Mouse (Mus musculus): ENCODE measurements at regions not wholly inside any gene's neighbourhood (a gene's known extent, or its start where the extent isn't known, plus 50 kb on each side); places are given as distances from the start of the nearest gene placed in this dataset.

DNA sequence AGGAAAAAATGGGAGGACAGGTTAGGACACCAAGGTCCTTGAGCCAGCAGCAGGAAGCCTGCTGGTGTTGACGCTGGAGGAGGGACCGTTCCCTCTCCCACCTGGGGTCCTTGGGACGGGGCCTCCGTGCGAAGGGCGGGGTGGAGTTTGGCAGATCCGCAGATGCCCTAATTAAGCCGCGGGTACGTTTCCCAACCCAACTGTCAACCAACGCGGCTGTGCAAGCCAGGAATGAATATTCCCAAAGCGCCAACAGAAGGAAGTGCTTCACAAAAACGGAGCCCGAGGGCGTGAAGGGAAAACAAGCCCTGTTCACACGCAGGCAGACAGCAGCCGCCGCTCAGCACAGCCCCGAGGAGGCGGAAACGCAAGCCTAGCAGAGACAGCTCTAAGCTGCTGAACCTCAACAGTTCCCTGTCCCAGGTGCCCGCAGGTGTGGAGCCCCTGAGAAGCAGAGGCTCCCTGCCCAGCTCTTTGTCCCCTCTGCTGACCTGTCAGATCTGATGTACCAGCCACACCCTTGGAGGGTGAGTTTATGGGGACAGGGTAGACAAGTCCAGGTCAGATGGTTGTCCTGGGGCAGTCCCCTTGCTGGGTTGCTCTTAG lies 136.1 kb upstream of the Gli2 start:
- DNase-seq = no peak

- no peak for DNase-seq
Observed at GRCm38 (mm10) chr1:119187301-119187700, 133.9 kb upstream of the Gli2 start.

- no peak for DNase-seq
Observed at GRCm38 (mm10) chr1:119186856-119187255, 133.4 kb upstream of the Gli2 start.

DNA sequence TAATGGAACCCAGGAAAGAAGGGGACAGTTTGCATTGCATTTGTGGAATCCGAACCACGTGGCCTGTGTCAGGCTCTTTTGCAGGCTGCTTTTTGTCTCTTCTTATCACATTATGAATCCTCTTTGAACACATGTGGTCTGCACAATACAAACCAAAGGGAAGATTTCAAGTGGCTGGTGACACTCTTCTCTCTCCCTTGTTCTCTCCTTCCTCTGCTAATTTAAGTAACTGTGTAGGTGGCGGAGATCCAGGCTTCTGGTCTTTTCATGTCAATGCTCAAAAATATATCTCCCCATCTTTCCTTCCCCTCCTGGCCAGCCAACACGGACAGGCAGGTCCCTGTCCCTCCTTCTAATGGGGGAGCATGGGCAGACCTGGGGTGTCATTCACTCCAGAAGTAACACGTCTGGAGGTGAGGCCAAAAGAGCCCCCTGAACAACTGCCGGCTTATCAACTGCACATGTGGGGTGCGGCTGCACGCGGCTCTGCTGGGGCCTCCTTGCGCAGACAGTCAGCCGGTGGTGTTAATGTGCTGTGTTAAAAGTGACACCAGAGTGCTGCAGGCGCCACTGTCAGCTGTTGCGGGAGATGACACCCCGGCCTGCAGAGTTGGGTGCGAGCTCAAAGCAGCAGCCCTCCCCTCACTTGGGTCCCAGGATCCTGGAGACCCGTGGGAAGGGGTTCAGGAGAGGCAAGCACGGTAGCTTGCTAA lies 130.3 kb upstream of the Gli2 start:
- DNase-seq = no peak

DNA sequence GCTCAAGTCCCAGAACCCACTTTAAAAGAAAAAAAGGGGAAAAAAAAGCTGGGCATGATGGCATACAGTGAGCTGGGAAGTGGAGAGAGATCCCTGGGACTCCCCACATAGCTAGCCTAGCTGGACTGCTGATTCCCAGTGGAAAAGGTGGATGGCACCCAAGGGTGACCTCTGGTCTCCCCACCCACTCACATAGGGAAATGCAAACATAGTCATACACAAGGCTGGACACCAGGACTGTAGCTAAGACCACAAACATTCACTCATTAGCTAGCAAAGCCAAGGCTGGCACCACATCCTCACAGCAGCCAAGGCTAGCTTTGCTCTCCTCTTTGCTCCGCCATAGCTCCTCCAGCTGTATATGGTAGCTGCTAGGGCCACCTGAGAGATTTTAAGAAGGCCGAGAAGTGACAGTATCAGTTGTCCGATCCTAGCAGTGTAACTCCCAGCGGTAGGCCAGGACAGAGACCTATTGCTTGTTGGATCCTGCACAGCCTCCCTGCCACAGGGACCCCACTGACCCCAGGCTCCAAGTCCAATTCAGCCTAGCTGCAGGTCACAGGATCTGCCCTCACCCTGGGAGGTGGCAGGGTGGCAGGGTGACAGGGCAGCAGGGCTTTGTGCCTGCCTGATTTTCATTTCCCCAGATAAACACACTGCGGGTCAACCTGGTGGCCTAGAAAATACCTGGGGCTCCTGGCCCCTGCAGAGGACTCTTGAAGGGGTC lies 119.8 kb upstream of the Gli2 start:
- no peak for DNase-seq

DNA sequence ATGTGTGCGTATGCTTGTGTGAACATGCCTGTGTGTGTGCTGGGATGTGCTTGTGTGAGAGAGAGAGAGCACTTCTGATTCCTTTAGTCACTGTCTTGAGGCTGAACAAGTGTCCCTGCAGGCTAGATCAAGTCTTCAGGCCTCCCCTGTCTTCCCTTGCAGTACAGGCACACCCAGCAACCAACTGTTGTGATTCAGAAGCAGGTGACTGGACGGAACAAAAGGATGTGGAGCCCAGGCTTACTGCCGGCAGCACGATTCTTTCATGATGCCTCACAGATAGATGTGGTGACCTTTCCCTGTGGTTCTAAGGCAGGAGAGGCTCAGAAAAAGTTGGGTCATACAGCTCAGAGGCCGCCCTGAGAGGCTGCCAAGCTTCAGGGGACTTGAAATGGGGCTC lies 114.0 kb upstream of the Gli2 start:
- DNase-seq = no peak

DNA sequence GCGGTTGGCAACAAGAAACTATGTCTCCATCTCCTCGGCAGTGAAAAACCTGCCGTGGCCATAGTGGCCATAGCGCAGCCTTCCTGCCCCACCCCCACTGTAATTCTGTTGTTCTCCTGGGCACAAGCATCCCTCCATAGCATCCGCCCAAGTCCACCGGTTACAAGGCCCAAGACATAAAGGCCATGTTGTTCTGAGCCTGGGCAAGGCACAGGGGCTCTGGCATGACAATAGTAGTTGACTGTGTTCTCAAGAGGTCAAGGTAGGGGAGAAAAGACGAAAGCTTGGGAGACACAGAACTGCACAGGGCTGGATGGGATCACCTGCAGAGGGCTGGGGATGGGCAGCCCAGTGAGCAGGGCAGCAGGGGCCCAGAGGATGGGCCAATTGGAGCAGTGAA lies 112.9 kb upstream of the Gli2 start:
- DNase-seq = no peak

DNA sequence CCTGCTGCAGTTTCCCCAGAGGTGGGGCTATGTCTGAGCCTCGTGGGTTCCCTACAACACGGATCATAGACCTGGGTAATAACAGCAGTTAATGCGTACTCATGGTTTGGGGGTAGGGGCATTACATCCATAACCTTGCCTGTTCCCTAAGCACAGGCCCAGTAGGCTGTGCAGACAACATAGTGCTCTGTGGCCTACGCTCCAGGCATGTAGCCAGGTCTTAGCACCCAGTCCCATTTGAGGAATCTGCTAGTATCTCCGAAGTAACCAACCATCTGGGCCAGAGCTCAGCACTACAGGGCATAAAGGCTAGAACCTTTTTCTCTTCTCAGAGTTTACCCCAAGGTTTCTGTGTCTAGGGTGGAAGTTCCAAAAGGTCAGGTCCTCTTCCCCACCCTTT lies 111.4 kb upstream of the Gli2 start:
- DNase-seq = no peak

GRCm38 (mm10) chr1:119163846-119164245 lies 110.4 kb upstream of the Gli2 start:
- peak; percentile 5 to 7 for DNase-seq

GRCm38 (mm10) chr1:119163114-119163740 lies 109.8 kb upstream of the Gli2 start:
- no peak for DNase-seq

- DNase-seq = no peak
Observed at GRCm38 (mm10) chr1:119161751-119162150, 108.3 kb upstream of the Gli2 start.

- DNase-seq = no peak
Observed at GRCm38 (mm10) chr1:119160354-119160753, 106.9 kb upstream of the Gli2 start.

DNA sequence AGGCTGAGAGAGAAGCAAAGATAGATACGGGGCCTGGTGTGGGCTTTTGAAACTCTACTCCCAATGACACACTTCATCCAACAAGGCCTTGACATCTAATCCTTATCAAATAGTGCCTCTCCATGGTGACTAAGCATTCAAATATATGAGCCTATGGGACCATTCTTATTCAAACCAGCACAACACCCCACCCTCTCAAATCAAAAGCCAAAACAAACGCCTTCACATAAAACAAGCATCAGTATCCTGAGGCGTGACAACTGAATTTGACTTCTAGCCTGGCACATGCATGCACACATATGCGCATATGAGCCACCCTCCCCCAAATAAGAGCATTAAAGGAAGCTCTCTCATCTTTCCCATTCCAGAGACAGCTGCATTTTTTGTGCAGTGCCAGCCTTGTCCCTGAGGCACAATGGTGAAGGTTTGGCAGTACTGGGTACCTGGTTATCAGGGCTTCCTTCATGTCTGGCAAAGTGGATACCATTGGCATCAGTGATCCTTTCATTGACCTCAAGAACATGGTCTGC lies 103.8 kb upstream of the Gli2 start:
- no peak for DNase-seq

- no peak for DNase-seq
Observed at GRCm38 (mm10) chr1:119153619-119154018, 100.2 kb upstream of the Gli2 start.

DNA sequence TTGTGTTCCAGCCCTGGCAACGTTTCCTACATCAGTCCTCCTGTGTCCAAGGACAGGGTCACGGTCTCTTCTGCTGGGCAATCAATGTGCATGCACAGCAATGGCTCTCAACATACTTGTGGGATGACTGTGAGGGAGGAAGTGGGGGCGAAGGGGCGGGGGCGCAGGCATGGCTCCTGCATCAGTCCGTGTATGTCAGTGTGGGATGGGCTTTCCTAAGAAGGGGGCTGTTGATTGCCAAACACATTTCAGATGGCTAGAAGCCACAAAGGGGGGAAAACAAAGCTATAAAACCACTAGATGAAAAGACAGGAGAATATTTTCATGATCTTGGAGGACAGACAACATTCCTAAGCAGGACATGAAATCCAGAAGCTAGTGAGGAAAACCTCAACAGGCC lies 99.4 kb upstream of the Gli2 start:
- no peak for DNase-seq

DNA sequence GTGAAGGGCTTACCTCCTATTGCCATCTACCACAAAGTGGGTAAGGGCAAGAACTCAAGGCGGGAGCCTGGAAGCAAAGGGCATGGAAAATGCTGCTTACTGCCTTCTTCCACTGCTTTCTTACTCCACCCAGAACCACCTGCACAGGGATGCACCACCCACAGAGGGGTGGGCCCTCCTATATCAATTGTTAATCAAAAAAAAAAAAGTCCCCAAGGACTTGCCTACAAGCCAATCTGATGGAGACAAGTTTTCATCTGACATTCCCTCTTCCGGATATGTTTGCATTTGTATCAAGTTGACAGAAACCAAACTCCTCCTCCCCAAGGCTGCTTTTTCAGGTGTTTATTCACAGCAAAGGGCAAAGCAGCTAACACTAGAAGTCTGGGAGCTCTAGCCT lies 94.1 kb upstream of the Gli2 start:
- DNase-seq = no peak

DNA sequence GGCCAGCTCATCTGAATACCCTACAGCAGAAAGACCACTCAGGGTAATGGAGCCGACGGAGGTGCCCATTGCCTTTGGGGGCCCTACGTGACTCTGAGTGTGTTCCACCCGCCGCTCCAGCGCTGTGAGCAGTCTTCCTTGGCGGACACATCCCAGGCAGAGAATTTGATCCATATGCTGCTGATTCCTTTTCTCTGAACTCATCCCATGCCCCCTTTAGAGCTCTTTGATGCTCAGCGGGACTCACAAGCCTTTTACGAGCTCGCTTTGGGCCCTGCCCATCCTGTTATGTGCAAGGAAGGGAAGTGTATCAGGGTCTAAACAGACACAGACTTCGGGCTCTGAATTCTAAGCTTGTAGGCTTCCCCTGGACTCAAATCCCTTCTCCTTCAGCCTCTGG lies 90.4 kb upstream of the Gli2 start:
- no peak for DNase-seq

- no peak for DNase-seq
Observed at GRCm38 (mm10) chr1:119129039-119129438, 75.6 kb upstream of the Gli2 start.

DNA sequence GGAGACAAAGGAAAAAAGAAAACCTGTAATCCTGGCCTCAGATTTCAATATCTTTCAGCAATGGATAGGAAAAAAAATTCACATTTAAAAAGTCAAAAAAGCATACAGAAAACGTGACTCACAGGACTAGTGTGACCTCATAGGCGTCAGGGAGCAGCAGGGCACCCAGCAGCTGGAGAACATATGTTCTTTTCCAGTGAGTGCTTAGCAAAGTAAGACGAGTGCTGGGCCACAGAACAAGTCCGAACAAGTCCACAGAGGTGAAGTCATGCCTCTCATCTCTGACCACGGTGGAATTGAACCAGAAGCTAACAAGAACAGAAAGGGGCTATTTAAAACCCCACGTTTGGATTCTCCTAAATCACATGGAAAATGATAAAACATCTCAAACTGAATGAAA lies 72.1 kb upstream of the Gli2 start:
- DNase-seq = no peak

DNA sequence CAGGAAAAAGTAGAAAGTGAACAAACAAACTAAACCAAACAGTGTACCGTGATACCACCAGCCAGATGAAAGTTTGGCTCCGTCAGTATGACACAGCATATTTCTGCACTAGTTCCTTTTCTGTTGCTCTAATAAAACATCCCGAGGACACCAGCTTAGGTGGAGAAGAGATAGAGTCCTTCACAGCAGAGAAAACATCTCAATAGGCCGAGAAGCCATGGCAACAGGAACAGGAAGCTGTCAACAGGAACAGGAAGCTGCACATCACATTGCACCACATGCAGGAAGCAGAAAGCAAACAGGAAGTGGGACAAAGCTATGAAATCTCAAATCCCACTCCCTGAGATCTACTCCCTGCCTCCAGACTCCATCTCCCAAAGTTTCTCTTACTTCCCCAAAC lies 71.4 kb upstream of the Gli2 start:
- no peak for DNase-seq

GRCm38 (mm10) chr1:119124063-119124462 lies 70.6 kb upstream of the Gli2 start:
- DNase-seq = no peak

DNA sequence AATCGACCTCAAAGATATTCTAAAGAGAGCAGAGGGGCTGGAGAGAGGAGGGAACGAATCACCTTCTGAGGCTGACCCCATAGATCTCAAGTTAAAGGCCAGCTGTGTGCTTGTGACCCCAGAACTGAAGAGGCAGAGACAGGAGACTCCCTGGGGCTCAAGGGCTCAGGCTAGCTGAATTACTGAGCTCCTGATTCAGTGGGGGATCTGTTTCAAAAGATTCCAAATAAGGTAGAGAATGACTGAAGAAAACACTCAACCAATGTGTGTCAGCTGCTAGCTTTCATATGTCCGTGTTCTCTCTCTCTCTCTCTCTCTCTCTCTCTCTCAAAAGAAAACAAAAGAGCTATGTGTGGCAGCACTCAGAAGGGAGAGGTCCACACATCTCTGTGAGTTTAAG lies 70.0 kb upstream of the Gli2 start:
- no peak for DNase-seq

- no peak for DNase-seq
Observed at GRCm38 (mm10) chr1:119122975-119123374, 69.6 kb upstream of the Gli2 start.
